Mouse (Mus musculus) stomach, postnatal 0 days (tissue): ENCODE data around the gene Pxdc1. TPM values are rescaled to one million over a fixed set of nuclear protein-coding genes. Genes with fewer than 3 reads are reported as not detected.
A peak's percentile ranks its signal among the peaks of the same experiment; 100 is the strongest.

Source experiments
- ATAC-seq: fragments of 200-750 bp; cut with Nextera tagmentation; 2 replicates; pipeline ENCODE4 v1.8.0; 2017; ENCODE audit not compliant: low FRiP score, low TSS enrichment
- DNase-seq: peaks from one replicate; pipeline ENCODE4 v3.0.0-alpha.2; 2016; ENCODE audit warnings: low spot score
- H3K27ac ChIP-seq: fragments of 300-500 bp; sonication (generic); replicated peaks from 2 replicates; pipeline ENCODE4 v1.5.1; 2014; ENCODE audit warnings: mild to moderate bottlenecking, control low read depth
- H3K27me3 ChIP-seq: fragments of 300-500 bp; sonication (generic); 2 replicates; pipeline ENCODE4 v1.6.1; 2014; ENCODE audit warnings: low read length; ENCODE audit not compliant: control insufficient read depth, insufficient read depth
- H3K36me3 ChIP-seq: fragments of 300-500 bp; sonication (generic); 2 replicates; pipeline ENCODE4 v1.6.1; 2014; ENCODE audit warnings: low read length, mixed read lengths; ENCODE audit not compliant: control insufficient read depth, insufficient read depth
- H3K4me1 ChIP-seq: fragments of 300-500 bp; sonication (generic); replicated peaks from 2 replicates; pipeline ENCODE4 v1.6.1; 2014; ENCODE audit warnings: antibody characterized with exemption; ENCODE audit not compliant: control insufficient read depth, insufficient read depth
- H3K4me2 ChIP-seq: fragments of 300-500 bp; sonication (generic); replicated peaks from 2 replicates; pipeline ENCODE4 v1.6.1; 2014; ENCODE audit warnings: low read depth, mild to moderate bottlenecking, control low read depth, moderate library complexity
- H3K4me3 ChIP-seq: fragments of 300-500 bp; sonication (generic); 2 replicates; pipeline ENCODE4 v1.5.1; 2014; ENCODE audit warnings: low read depth, low read length, control low read depth
- H3K9ac ChIP-seq: fragments of 300-500 bp; sonication (generic); 2 replicates; pipeline ENCODE4 v1.6.1; 2014; ENCODE audit warnings: mild to moderate bottlenecking, low read length, control low read depth, mixed read lengths
- H3K9me3 ChIP-seq: fragments of 300-500 bp; sonication (generic); 2 replicates; pipeline ENCODE4 v1.6.1; 2016; ENCODE audit warnings: low read length; ENCODE audit not compliant: control insufficient read depth
- CTCF ChIP-seq: IDR thresholded peaks from 2 replicates; pipeline ENCODE4 v1.5.1; 2016; ENCODE audit warnings: antibody characterized with exemption, low read depth, mild to moderate bottlenecking, moderate library complexity
- EP300 ChIP-seq: optimal IDR thresholded peaks from 2 replicates; pipeline ENCODE3; 2016; ENCODE audit warnings: antibody characterized with exemption
- WGBS: fragments of 180-500 bp; shearing (Covaris S2); extraction: QIAGEN DNeasy Blood & Tissue Kit; methylation state at CpG from one replicate; pipeline ENCODE4 v1.1.7; 2014; 5-methylcytosine and 5-hydroxymethylcytosine counted together
- polyA plus RNA-seq: library from polyadenylated mRNA; unstranded; fragments of >200 nt; fragmentation: Nextera tagmentation; extraction: Ambion mirVana; gene quantifications from 2 replicates; pipeline ENCODE4 v1.2.1, GENCODE M21; 2015

The Pxdc1 gene
- polyA plus RNA-seq, 1 experiment from 2014 or later = 14.4 TPM

GRCm38 (mm10) chr13:34669919-34670865, 16.9 kb upstream of the Pxdc1 start:
- WGBS = 64% methylated on average over 16 of the region's 16 CpGs
- ATAC-seq (no peak), DNase-seq (no peak)
- Histone ChIP-seq H3K4me2 (no peak overlapping the region), H3K4me1 (no peaks in the 10 kb centered on the region), H3K27me3 (no peaks in the 10 kb centered on the region), H3K36me3 (no peaks in the 10 kb centered on the region), H3K27ac (no peak overlapping the region), H3K4me3 (no peak overlapping the region), H3K9me3 (no peaks in the 10 kb centered on the region), H3K9ac (no peak overlapping the region)
- no peak for TF ChIP-seq CTCF
- no peak for TF ChIP-seq EP300

GRCm38 (mm10) chr13:34667197-34667596, 13.9 kb upstream of the Pxdc1 start:
- Histone ChIP-seq H3K4me1 (no peaks in the 10 kb centered on the region), H3K36me3 (no peaks in the 10 kb centered on the region), H3K9ac (no peak overlapping the region), H3K27ac (no peak overlapping the region), H3K4me2 (no peak overlapping the region), H3K27me3 (no peaks in the 10 kb centered on the region), H3K9me3 (no peaks in the 10 kb centered on the region), H3K4me3 (no peak overlapping the region)
- no peak for DNase-seq
- no peak for ATAC-seq
- 76% methylated on average over 8 of the region's 8 CpGs for WGBS
- TF ChIP-seq EP300 = no peak
- TF ChIP-seq CTCF = no peak

- no peak overlapping the region for H3K4me2 ChIP-seq
- no peak overlapping the region for H3K27ac ChIP-seq
- H3K27me3 ChIP-seq = no peaks in the 10 kb centered on the region
- no peaks in the 10 kb centered on the region for H3K4me1 ChIP-seq
- H3K9me3 ChIP-seq = no peaks in the 10 kb centered on the region
- no peak overlapping the region for H3K4me3 ChIP-seq
- ATAC-seq (no peak), DNase-seq (no peak)
- whole genome bisulfite sequencing = 84% methylated on average over 4 of the region's 4 CpGs
- H3K9ac ChIP-seq = no peak overlapping the region
- no peaks in the 10 kb centered on the region for H3K36me3 ChIP-seq
- TF ChIP-seq CTCF (no peak), EP300 (no peak)
Measured at GRCm38 (mm10) chr13:34665074-34665473, 11.8 kb upstream of the Pxdc1 start.

- Histone ChIP-seq H3K9ac (no peak overlapping the region), H3K4me2 (no peak overlapping the region), H3K9me3 (no peaks in the 10 kb centered on the region), H3K36me3 (no peaks in the 10 kb centered on the region), H3K4me3 (no peak overlapping the region), H3K27me3 (no peaks in the 10 kb centered on the region), H3K4me1 (no peaks in the 10 kb centered on the region), H3K27ac (no peak overlapping the region)
- TF ChIP-seq CTCF (no peak), EP300 (no peak)
- ATAC-seq (no peak), DNase-seq (no peak)
- WGBS = 68% methylated on average over 6 of the region's 6 CpGs
Measured at GRCm38 (mm10) chr13:34663762-34664161, 10.5 kb upstream of the Pxdc1 start.

- Histone ChIP-seq H3K4me3 (no peak overlapping the region), H3K27me3 (no peaks in the 10 kb centered on the region), H3K4me1 (no peaks in the 10 kb centered on the region), H3K36me3 (no peaks in the 10 kb centered on the region), H3K9me3 (no peaks in the 10 kb centered on the region), H3K4me2 (no peak overlapping the region), H3K9ac (no peak overlapping the region), H3K27ac (no peak overlapping the region; the same call in 1 of the 2 replicates)
- TF ChIP-seq CTCF = no peak
- TF ChIP-seq EP300 = no peak
- DNase-seq (peak; percentile 50), ATAC-seq (peak; percentile 90)
- 36% methylated on average over 4 of the region's 4 CpGs for WGBS
Measured at GRCm38 (mm10) chr13:34659507-34659906, 6.2 kb upstream of the Pxdc1 start.

GRCm38 (mm10) chr13:34656351-34656750, 3.1 kb upstream of the Pxdc1 start:
- no peak overlapping the region for H3K9ac ChIP-seq
- H3K27me3 ChIP-seq = no peaks in the 10 kb centered on the region
- WGBS = 83% methylated on average over 5 of the region's 5 CpGs
- no peak for TF ChIP-seq CTCF
- no peak for TF ChIP-seq EP300
- H3K4me2 ChIP-seq = no peak overlapping the region
- DNase-seq (no peak), ATAC-seq (no peak)
- peaks cover 5% of the 10 kb centered on the region; the same call in 1 of the 2 replicates for H3K4me1 ChIP-seq
- H3K4me3 ChIP-seq = no peak overlapping the region
- no peaks in the 10 kb centered on the region for H3K36me3 ChIP-seq
- no peak overlapping the region for H3K27ac ChIP-seq
- no peaks in the 10 kb centered on the region for H3K9me3 ChIP-seq
